Mouse (Mus musculus) small intestine, adult 2 months (tissue): Measurements from ENCODE around the gene Nell1. TPM values are rescaled to one million over a fixed set of nuclear protein-coding genes. Genes with fewer than 3 reads are reported as not detected.

Source experiments
- H3K27ac ChIP-seq: fragments of 200-500 bp; 2 replicates; pipeline ENCODE4 v1.5.1; 2012; ENCODE audit warnings: low read depth, low read length, control low read depth, inconsistent platforms; ENCODE audit not compliant: insufficient read depth
- H3K27me3 ChIP-seq: fragments of 200-500 bp; 2 replicates; pipeline ENCODE4 v1.6.1; 2012; ENCODE audit warnings: mild to moderate bottlenecking, moderate library complexity, low read length, inconsistent platforms; ENCODE audit not compliant: control insufficient read depth, insufficient read depth
- H3K36me3 ChIP-seq: fragments of 200-500 bp; 2 replicates; pipeline ENCODE4 v1.6.1; 2012; ENCODE audit warnings: mild to moderate bottlenecking, low read length, control low read depth, inconsistent platforms; ENCODE audit not compliant: control insufficient read depth, insufficient read depth
- H3K4me1 ChIP-seq: fragments of 200-500 bp; 2 replicates; pipeline ENCODE4 v1.6.1; 2012; ENCODE audit warnings: low read length, inconsistent platforms, mixed read lengths; ENCODE audit not compliant: control insufficient read depth, insufficient read depth, insufficient read length
- H3K4me3 ChIP-seq: fragments of 200-500 bp; 2 replicates; pipeline ENCODE4 v1.5.1; 2012; ENCODE audit warnings: low read depth, mild to moderate bottlenecking, control low read depth, inconsistent platforms, low read length, moderate library complexity
- CTCF ChIP-seq: fragments of 200-500 bp; IDR thresholded peaks from 2 replicates; pipeline ENCODE4 v1.5.1; 2012; ENCODE audit warnings: low read depth, mild to moderate bottlenecking, control low read depth, inconsistent platforms, low read length, moderate library complexity, mixed read lengths; ENCODE audit not compliant: insufficient replicate concordance, insufficient read length; ENCODE audit errors: extremely low read depth
- POLR2A ChIP-seq: fragments of 200-500 bp; IDR thresholded peaks from 2 replicates; pipeline ENCODE4 v1.6.1; 2012; ENCODE audit warnings: low read depth, mild to moderate bottlenecking, control low read depth, inconsistent platforms, low read length, moderate library complexity
- WGBS: fragments of 180-500 bp; shearing (Covaris S2); methylation state at CpG from one replicate; pipeline ENCODE4 v1.1.7; 2018; 5-methylcytosine and 5-hydroxymethylcytosine counted together
- polyA plus RNA-seq: library from polyadenylated mRNA; depleted of rRNA; stranded (reverse); fragments of >200 nt; gene quantifications from 2 replicates; pipeline ENCODE4 v1.2.3, GENCODE M21; 2012

Gene Nell1
- polyA plus RNA-seq, 1 experiment: 0.32 TPM

- TF ChIP-seq POLR2A: no peak
- no peak for TF ChIP-seq CTCF
- 25% methylated on average over 1 of the region's 1 CpGs for WGBS
- Histone ChIP-seq H3K36me3 (no peaks in the 10 kb centered on the region), H3K4me3 (no peak overlapping the region), H3K4me1 (no peaks in the 10 kb centered on the region), H3K27me3 (no peaks in the 10 kb centered on the region), H3K27ac (no peak overlapping the region)
Observed at GRCm38 (mm10) chr7:50485304-50485703, 510.6 kb downstream of the Nell1 start.

GRCm38 (mm10) chr7:50486884-50487420, 512.3 kb downstream of the Nell1 start:
- H3K27ac ChIP-seq: no peak overlapping the region
- WGBS: 71% methylated on average over 4 of the region's 4 CpGs
- H3K36me3 ChIP-seq: no peaks in the 10 kb centered on the region
- H3K27me3 ChIP-seq: no peaks in the 10 kb centered on the region
- H3K4me3 ChIP-seq: no peak overlapping the region
- no peaks in the 10 kb centered on the region for H3K4me1 ChIP-seq
- TF ChIP-seq POLR2A (no peak), CTCF (no peak)

- 63% methylated on average over 4 of the region's 4 CpGs for WGBS
- Histone ChIP-seq H3K36me3 (no peaks in the 10 kb centered on the region), H3K4me3 (no peak overlapping the region), H3K27ac (no peak overlapping the region), H3K4me1 (no peaks in the 10 kb centered on the region), H3K27me3 (no peaks in the 10 kb centered on the region)
- TF ChIP-seq CTCF (no peak), POLR2A (no peak)
Observed at GRCm38 (mm10) chr7:50501562-50501961, 526.9 kb downstream of the Nell1 start.

- Histone ChIP-seq H3K4me3 (no peak overlapping the region), H3K27me3 (no peaks in the 10 kb centered on the region), H3K27ac (no peak overlapping the region), H3K36me3 (no peaks in the 10 kb centered on the region), H3K4me1 (no peaks in the 10 kb centered on the region)
- TF ChIP-seq POLR2A: no peak
- TF ChIP-seq CTCF: no peak
Observed at GRCm38 (mm10) chr7:50507047-50507446, 532.4 kb downstream of the Nell1 start.

GRCm38 (mm10) chr7:50514830-50515229, 540.2 kb downstream of the Nell1 start:
- no peak overlapping the region for H3K27ac ChIP-seq
- WGBS: 94% methylated on average over 3 of the region's 3 CpGs
- TF ChIP-seq POLR2A (no peak), CTCF (no peak)

GRCm38 (mm10) chr7:50516681-50517080, 542.0 kb downstream of the Nell1 start:
- Histone ChIP-seq H3K27me3 (no peaks in the 10 kb centered on the region), H3K36me3 (no peaks in the 10 kb centered on the region), H3K4me3 (no peak overlapping the region), H3K27ac (no peak overlapping the region), H3K4me1 (no peaks in the 10 kb centered on the region)
- no peak for TF ChIP-seq POLR2A
- TF ChIP-seq CTCF: no peak
- WGBS: 73% methylated on average over 3 of the region's 3 CpGs

More at GRCm38 (mm10) chr7:50514830-50515229, 540.2 kb downstream of the Nell1 start:
- Histone ChIP-seq H3K4me1 (no peaks in the 10 kb centered on the region), H3K4me3 (no peak overlapping the region), H3K27me3 (no peaks in the 10 kb centered on the region), H3K36me3 (no peaks in the 10 kb centered on the region)

- no peak for TF ChIP-seq CTCF
- TF ChIP-seq POLR2A: no peak
- Histone ChIP-seq H3K36me3 (no peaks in the 10 kb centered on the region), H3K4me1 (no peaks in the 10 kb centered on the region), H3K4me3 (no peak overlapping the region), H3K27ac (no peak overlapping the region), H3K27me3 (no peaks in the 10 kb centered on the region)
- 52% methylated on average over 5 of the region's 5 CpGs for WGBS
Observed at GRCm38 (mm10) chr7:50543373-50543772, 568.7 kb downstream of the Nell1 start.
